Mouse (Mus musculus) G1E (cell line): ENCODE results near the gene Pde2a. TPM values are rescaled to one million over a fixed set of nuclear protein-coding genes. Genes with fewer than 3 reads are reported as not detected.

Experiments used
- ATAC-seq: 2 replicates; pipeline ENCODE4 v1.8.0; 2016; ENCODE audit warnings: mild to moderate bottlenecking; ENCODE audit not compliant: insufficient number of reproducible peaks, poor library complexity, low FRiP score, severe bottlenecking; ENCODE audit errors: extremely low read depth
- DNase-seq: peaks from one replicate; pipeline ENCODE4 v3.0.0; 2012; ENCODE audit warnings: low spot score
- H3K27me3 ChIP-seq: 2 replicates; pipeline ENCODE4 v1.6.1; 2012; ENCODE audit warnings: mild to moderate bottlenecking, low read length, inconsistent platforms; ENCODE audit not compliant: insufficient read depth
- H3K36me3 ChIP-seq: replicated peaks from 2 replicates; pipeline ENCODE3; 2012; ENCODE audit warnings: mild to moderate bottlenecking, inconsistent platforms
- H3K4me1 ChIP-seq: 2 replicates; pipeline ENCODE4 v1.6.1; 2012; ENCODE audit warnings: low read depth, low read length, inconsistent platforms, mixed read lengths; ENCODE audit not compliant: insufficient read depth
- H3K4me3 ChIP-seq: 2 replicates; pipeline ENCODE4 v1.5.1; 2012; ENCODE audit warnings: low read depth, mild to moderate bottlenecking, inconsistent platforms, low read length, moderate library complexity, mixed read lengths
- H3K9me3 ChIP-seq: replicated peaks from 2 replicates; pipeline ENCODE4 v1.6.1; 2012; ENCODE audit warnings: inconsistent platforms
- CTCF ChIP-seq: IDR thresholded peaks from 2 replicates; pipeline ENCODE4 v1.5.1; 2012; ENCODE audit warnings: low read depth, low read length, inconsistent platforms, mixed read lengths
- GATA1 ChIP-seq: IDR thresholded peaks from 2 replicates; pipeline ENCODE4 v1.6.1; 2012; ENCODE audit warnings: borderline replicate concordance, low read length, inconsistent platforms, mixed read lengths
- GATA2 ChIP-seq: IDR thresholded peaks from 2 replicates; pipeline ENCODE4 v1.6.1; 2012; ENCODE audit warnings: low read depth, low read length, inconsistent platforms, borderline replicate concordance
- POLR2AphosphoS5 ChIP-seq: IDR thresholded peaks from 2 replicates; pipeline ENCODE4 v1.6.1; 2012; ENCODE audit warnings: low read depth, low read length, inconsistent platforms; ENCODE audit not compliant: insufficient replicate concordance
- TAL1 ChIP-seq: conservative IDR thresholded peaks from 2 replicates; pipeline ENCODE4 v1.6.1; 2012; ENCODE audit warnings: low read depth, low read length, inconsistent platforms, mixed read lengths
- polyA plus RNA-seq: library from polyadenylated mRNA; stranded (reverse); fragments of >175 nt; gene quantifications from 2 replicates; pipeline ENCODE4 v1.2.3, GENCODE M21; 2012
- total RNA-seq, 2 experiments: library from RNA; stranded (forward) in 1 of 2; stranded (reverse) in 1 of 2; fragments of 200-1000 nt in 1 of 2; fragments of >200 nt in 1 of 2; fragmentation: Nextera tagmentation in 1 of 2; gene quantifications; 2 replicates each; pipeline ENCODE4 v1.2.3; 2014 to 2017

Pde2a gene
- total RNA-seq (2014; fragmentation: Nextera tagmentation) (not detected in 2 replicates), total RNA-seq (2017) (0.12 and 0.55 TPM in 2 replicates), polyA plus RNA-seq (not detected in 2 replicates)

DNA sequence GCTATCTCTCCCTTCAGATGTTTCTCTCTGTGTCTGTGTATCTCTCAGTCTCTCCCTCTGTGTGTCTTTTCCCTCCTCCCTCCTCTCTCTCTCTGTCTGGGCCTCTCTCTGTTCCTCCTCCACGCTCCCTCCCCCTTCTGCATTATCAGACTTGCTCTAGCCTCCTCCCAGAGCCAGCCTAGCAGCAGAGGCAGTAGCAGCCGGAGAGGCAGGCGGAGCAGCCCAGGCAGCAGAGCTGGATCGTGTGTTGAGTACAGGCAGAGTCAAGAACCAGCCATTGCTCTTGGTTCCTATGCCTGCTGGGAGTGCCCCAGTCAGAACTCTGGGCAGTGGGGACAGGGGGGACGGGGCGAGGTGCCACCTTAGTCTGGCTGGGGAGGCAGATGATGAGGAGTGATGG is at the start of gene Pde2a:
TSS of gene Pde2a (plus strand) at position 163 of the 400 bp plus-strand sequence.
- H3K4me3 ChIP-seq, result no peak within 1 kb of the TSS
- peaks cover 36% of the 10 kb centered on the region for H3K27me3 ChIP-seq
- peaks cover 11% of the 10 kb centered on the region; the same call in 1 of the 2 replicates for H3K4me1 ChIP-seq
- H3K36me3 ChIP-seq, result no peaks in the 10 kb centered on the region
- no peaks in the 10 kb centered on the region for H3K9me3 ChIP-seq
- no peak for DNase-seq
- ATAC-seq, result peak; percentile 22
- TF ChIP-seq POLR2AphosphoS5 (no peak), CTCF (no peak), GATA1 (no peak), GATA2 (no peak), TAL1 (no peak)

GRCm38 (mm10) chr7:101373082-101373481 is 48.4 kb upstream of the Pde2a start:
- peaks cover 2% of the 10 kb centered on the region; the same call in 1 of the 2 replicates for H3K9me3 ChIP-seq
- H3K4me1 ChIP-seq, result peaks cover 16% of the 10 kb centered on the region
- TF ChIP-seq CTCF (no peak), GATA1 (no peak), GATA2 (no peak), POLR2AphosphoS5 (no peak), TAL1 (no peak)
- DNase-seq (no peak), ATAC-seq (no peak)
- no peaks in the 10 kb centered on the region for H3K27me3 ChIP-seq
- H3K4me3 ChIP-seq, result no peak overlapping the region
- H3K36me3 ChIP-seq, result peaks cover 55% of the 10 kb centered on the region

GRCm38 (mm10) chr7:101374155-101374554 is 47.3 kb upstream of the Pde2a start:
- ATAC-seq (no peak), DNase-seq (no peak)
- no peak overlapping the region for H3K4me3 ChIP-seq
- H3K9me3 ChIP-seq, result peaks cover 2% of the 10 kb centered on the region; the same call in 1 of the 2 replicates
- peaks cover 56% of the 10 kb centered on the region for H3K36me3 ChIP-seq
- no peaks in the 10 kb centered on the region for H3K27me3 ChIP-seq
- H3K4me1 ChIP-seq, result peaks cover 24% of the 10 kb centered on the region
- TF ChIP-seq CTCF (0 out of 2 replicates have a peak, but pooled peaks have one; percentile 26), GATA2 (no peak), TAL1 (no peak)

DNA sequence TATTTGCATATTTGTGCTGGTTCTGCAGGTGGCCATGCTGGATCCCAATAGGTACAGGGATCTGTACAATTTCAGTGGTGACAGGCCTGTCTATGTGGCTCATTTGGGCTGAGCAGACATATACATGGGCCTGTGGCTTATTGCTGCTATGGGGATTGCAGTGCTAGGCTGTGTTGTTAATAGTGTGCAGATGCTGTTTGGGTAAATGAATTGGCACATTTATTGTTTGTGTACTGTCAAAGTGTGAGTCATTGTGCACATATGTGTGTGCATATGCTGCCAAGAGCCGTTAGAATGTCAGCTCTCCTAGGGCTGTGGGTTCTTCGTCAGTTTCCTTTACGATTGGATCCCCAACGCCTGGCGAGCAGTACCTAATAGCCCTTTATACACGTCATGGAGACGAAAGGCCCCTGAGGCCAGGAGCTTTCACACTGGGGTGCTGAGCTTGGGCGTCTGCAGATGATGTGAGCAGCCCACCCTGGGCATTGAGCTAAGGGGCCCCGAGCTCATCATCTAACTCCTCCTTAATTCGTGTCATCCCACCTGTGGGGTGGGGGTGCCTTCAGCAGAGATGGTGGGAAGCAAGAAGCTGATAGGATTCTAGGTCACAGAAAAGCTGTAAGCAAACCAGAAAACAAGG is 44.7 kb upstream of the Pde2a start:
- Histone ChIP-seq H3K27me3 (no peaks in the 10 kb centered on the region), H3K4me1 (peaks cover 37% of the 10 kb centered on the region), H3K4me3 (no peak overlapping the region; the same call in 1 of the 2 replicates), H3K36me3 (peaks cover 60% of the 10 kb centered on the region), H3K9me3 (no peaks in the 10 kb centered on the region)
- ATAC-seq, result no peak
- no peak for DNase-seq
- TF ChIP-seq GATA2 (no peak), POLR2AphosphoS5 (no peak), TAL1 (no peak), CTCF (no peak), GATA1 (no peak)

- TF ChIP-seq TAL1 (no peak), GATA2 (no peak), POLR2AphosphoS5 (no peak), CTCF (no peak), GATA1 (no peak)
- peak; percentile 76 for DNase-seq
- H3K4me3 ChIP-seq, result peak overlapping the region; percentile 64
- H3K27me3 ChIP-seq, result no peaks in the 10 kb centered on the region
- H3K4me1 ChIP-seq, result peaks cover 47% of the 10 kb centered on the region
- ATAC-seq, result peak; percentile 84
- H3K36me3 ChIP-seq, result peaks cover 64% of the 10 kb centered on the region
- H3K9me3 ChIP-seq, result no peaks in the 10 kb centered on the region
Measured at GRCm38 (mm10) chr7:101377741-101378262, 43.7 kb upstream of the Pde2a start.

GRCm38 (mm10) chr7:101378285-101378684 is 43.2 kb upstream of the Pde2a start:
- Histone ChIP-seq H3K9me3 (no peaks in the 10 kb centered on the region), H3K36me3 (peaks cover 64% of the 10 kb centered on the region), H3K4me3 (peak overlapping the region; percentile 64), H3K27me3 (no peaks in the 10 kb centered on the region), H3K4me1 (peaks cover 52% of the 10 kb centered on the region)
- DNase-seq, result no peak
- ATAC-seq, result no peak
- TF ChIP-seq POLR2AphosphoS5 (no peak), CTCF (no peak), GATA1 (no peak), TAL1 (no peak), GATA2 (no peak)
